Mouse (Mus musculus) heart, embryonic 15.5 days (tissue): ENCODE measurements at regions not wholly inside any gene's neighbourhood (a gene's known extent, or its start where the extent isn't known, plus 50 kb on each side); places are given as distances from the start of the nearest gene placed in this dataset.
"Not testable (repeated sequence)": the region's sequence is repeated elsewhere in the genome, so short reads cannot be mapped to it uniquely, and the experiment has no call there.

ENCODE experiments used
- ATAC-seq: fragments of 200-750 bp; cut with Nextera tagmentation; replicated peaks from 2 replicates; pipeline ENCODE4 v1.8.0; 2017; ENCODE audit warnings: low read depth, moderate TSS enrichment; ENCODE audit not compliant: insufficient number of reproducible peaks, insufficient read depth, low FRiP score
- H3K27ac ChIP-seq: fragments of 300-500 bp; sonication (generic); 2 replicates; pipeline ENCODE4 v1.5.1; 2015; ENCODE audit warnings: mild to moderate bottlenecking, inconsistent platforms
- H3K27me3 ChIP-seq: fragments of 300-500 bp; sonication (generic); 2 replicates; pipeline ENCODE4 v1.6.1; 2015; ENCODE audit warnings: inconsistent platforms
- H3K36me3 ChIP-seq: fragments of 300-500 bp; sonication (generic); 2 replicates; pipeline ENCODE4 v1.6.1; 2015; ENCODE audit warnings: mild to moderate bottlenecking, inconsistent platforms
- H3K4me1 ChIP-seq: fragments of 300-500 bp; sonication (generic); replicated peaks from 2 replicates; pipeline ENCODE4 v1.6.1; 2015; ENCODE audit warnings: inconsistent platforms
- H3K4me2 ChIP-seq: fragments of 300-500 bp; sonication (generic); 2 replicates; pipeline ENCODE4 v1.6.1; 2015; ENCODE audit warnings: inconsistent platforms, mild to moderate bottlenecking, moderate library complexity
- H3K4me3 ChIP-seq: fragments of 300-500 bp; sonication (generic); 2 replicates; pipeline ENCODE4 v1.5.1; 2015; ENCODE audit warnings: mild to moderate bottlenecking, inconsistent platforms
- H3K9ac ChIP-seq: fragments of 300-500 bp; sonication (generic); 2 replicates; pipeline ENCODE4 v1.6.1; 2015; ENCODE audit warnings: mild to moderate bottlenecking, inconsistent platforms
- H3K9me3 ChIP-seq: fragments of 300-500 bp; sonication (generic); replicated peaks from 2 replicates; pipeline ENCODE4 v1.6.1; 2016; ENCODE audit warnings: inconsistent platforms
- WGBS: fragments of 180-500 bp; shearing (Covaris S2); methylation state at CpG from one replicate; pipeline ENCODE4 v1.1.7; 2015; ENCODE audit warnings: mixed read lengths; 5-methylcytosine and 5-hydroxymethylcytosine counted together

DNA sequence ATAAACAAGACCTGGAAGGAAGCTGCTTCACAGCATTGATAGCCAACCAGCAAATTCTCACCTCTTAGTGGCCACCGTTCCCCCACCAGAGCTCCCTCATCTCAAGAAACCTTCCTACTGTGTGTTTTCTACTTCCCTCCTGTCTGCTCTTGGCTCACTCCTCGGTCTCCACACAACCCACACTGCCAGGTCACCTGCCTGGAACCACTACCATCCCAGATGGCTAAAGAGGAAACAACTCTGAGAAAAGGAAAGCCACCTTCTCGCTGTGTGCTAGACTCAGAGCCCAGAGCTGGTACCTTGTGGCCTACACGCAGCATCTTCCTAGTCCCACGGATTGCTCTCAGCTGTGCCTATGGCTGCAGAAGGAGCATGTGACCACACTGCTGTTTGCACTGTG is 97.8 kb upstream of the Fam78b start:
- peaks cover 4% of the 10 kb centered on the region; the same call in 1 of the 2 replicates for H3K4me1 ChIP-seq
- 76% methylated on average over 5 of the region's 5 CpGs for WGBS
- no peak overlapping the region for H3K4me2 ChIP-seq
- no peaks in the 10 kb centered on the region for H3K36me3 ChIP-seq
- no peak for ATAC-seq
- no peak overlapping the region for H3K27ac ChIP-seq
- H3K27me3 ChIP-seq: no peaks in the 10 kb centered on the region
- no peaks in the 10 kb centered on the region for H3K9me3 ChIP-seq
- no peak overlapping the region for H3K9ac ChIP-seq
- H3K4me3 ChIP-seq: no peak overlapping the region

- Histone ChIP-seq H3K4me1 (no peaks in the 10 kb centered on the region), H3K9me3 (no peaks in the 10 kb centered on the region), H3K27ac (no peak overlapping the region), H3K4me3 (no peak overlapping the region), H3K36me3 (no peaks in the 10 kb centered on the region), H3K9ac (no peak overlapping the region), H3K27me3 (no peaks in the 10 kb centered on the region), H3K4me2 (no peak overlapping the region)
- ATAC-seq: no peak
- WGBS: 58% methylated on average over 10 of the region's 10 CpGs
These were observed 92.9 kb upstream of the Fam78b start for GRCm38 (mm10) chr1:166908231-166908805.

- not testable (repeated sequence) for H3K36me3 ChIP-seq, H3K4me3 ChIP-seq, H3K27ac ChIP-seq, H3K9me3 ChIP-seq, H3K4me2 ChIP-seq, H3K27me3 ChIP-seq, H3K4me1 ChIP-seq, H3K9ac ChIP-seq, ATAC-seq
- whole genome bisulfite sequencing: 90% methylated on average over 7 of the region's 10 CpGs
These were observed 89.0 kb upstream of the Fam78b start for GRCm38 (mm10) chr1:166912195-166912594.

GRCm38 (mm10) chr1:166922911-166923712 is 78.1 kb upstream of the Fam78b start:
- ATAC-seq: no peak
- 76% methylated on average over 16 of the region's 16 CpGs for whole genome bisulfite sequencing
- Histone ChIP-seq H3K4me1 (no peaks in the 10 kb centered on the region), H3K27me3 (no peaks in the 10 kb centered on the region), H3K4me3 (no peak overlapping the region), H3K27ac (no peak overlapping the region), H3K9me3 (no peaks in the 10 kb centered on the region), H3K9ac (no peak overlapping the region), H3K4me2 (no peak overlapping the region), H3K36me3 (no peaks in the 10 kb centered on the region)

GRCm38 (mm10) chr1:166923713-166923975 is 77.6 kb upstream of the Fam78b start:
- H3K9me3 ChIP-seq: no peaks in the 10 kb centered on the region
- no peaks in the 10 kb centered on the region for H3K36me3 ChIP-seq
- H3K4me2 ChIP-seq: no peak overlapping the region
- no peak overlapping the region for H3K4me3 ChIP-seq
- no peak for ATAC-seq
- 66% methylated on average over 3 of the region's 3 CpGs for whole genome bisulfite sequencing
- H3K4me1 ChIP-seq: no peaks in the 10 kb centered on the region
- H3K27ac ChIP-seq: no peak overlapping the region
- no peak overlapping the region for H3K9ac ChIP-seq
- no peaks in the 10 kb centered on the region for H3K27me3 ChIP-seq

DNA sequence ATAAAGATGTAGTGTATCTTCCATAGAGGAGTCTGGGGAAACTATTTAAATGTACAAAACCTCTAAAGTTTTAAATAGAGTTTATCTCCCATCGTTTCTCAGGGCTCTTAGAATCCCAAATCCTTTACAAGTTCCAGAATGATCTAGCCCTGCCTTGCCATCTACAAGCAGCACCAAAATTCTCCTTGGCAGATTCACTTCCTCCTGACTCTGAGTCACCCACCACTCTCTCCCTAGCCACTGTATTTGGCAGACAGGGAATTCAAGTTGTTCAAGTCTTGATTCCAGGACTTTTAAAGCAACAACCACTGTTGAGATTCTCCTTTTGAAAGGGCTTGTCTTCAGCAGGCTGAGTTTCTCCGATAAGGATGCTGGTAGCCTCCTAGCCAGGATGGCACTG is 77.1 kb upstream of the Fam78b start:
- no peaks in the 10 kb centered on the region for H3K27me3 ChIP-seq
- no peak overlapping the region for H3K27ac ChIP-seq
- H3K9me3 ChIP-seq: no peaks in the 10 kb centered on the region
- WGBS: 80% methylated on average over 2 of the region's 2 CpGs
- H3K4me2 ChIP-seq: no peak overlapping the region
- no peak overlapping the region for H3K4me3 ChIP-seq
- no peaks in the 10 kb centered on the region for H3K36me3 ChIP-seq
- H3K9ac ChIP-seq: no peak overlapping the region
- no peak for ATAC-seq
- no peaks in the 10 kb centered on the region for H3K4me1 ChIP-seq

DNA sequence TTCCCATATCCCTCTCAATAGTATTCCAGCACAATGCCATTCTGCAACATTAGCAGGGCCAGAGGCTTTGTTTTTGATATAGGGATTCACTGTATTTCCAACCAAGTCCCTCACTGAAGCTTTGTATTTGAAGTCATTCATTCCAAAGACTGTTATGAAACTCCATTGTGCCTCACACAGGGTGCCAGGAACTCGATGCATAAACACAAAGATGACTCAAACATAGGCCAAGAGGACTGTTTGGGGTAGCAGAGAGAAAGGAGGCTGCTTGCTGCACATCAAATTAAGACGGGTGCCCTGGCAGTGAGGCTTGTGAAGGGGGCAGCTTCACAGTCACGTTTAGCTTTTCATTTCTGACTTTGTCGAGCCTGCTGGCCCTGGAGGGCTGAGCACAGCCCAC is 75.1 kb upstream of the Fam78b start:
- H3K9me3 ChIP-seq: no peaks in the 10 kb centered on the region
- H3K27ac ChIP-seq: no peak overlapping the region
- H3K4me2 ChIP-seq: no peak overlapping the region
- 39% methylated on average over 4 of the region's 4 CpGs for WGBS
- ATAC-seq: no peak
- H3K36me3 ChIP-seq: no peaks in the 10 kb centered on the region
- H3K27me3 ChIP-seq: no peaks in the 10 kb centered on the region
- no peaks in the 10 kb centered on the region for H3K4me1 ChIP-seq
- no peak overlapping the region for H3K4me3 ChIP-seq
- H3K9ac ChIP-seq: no peak overlapping the region

DNA sequence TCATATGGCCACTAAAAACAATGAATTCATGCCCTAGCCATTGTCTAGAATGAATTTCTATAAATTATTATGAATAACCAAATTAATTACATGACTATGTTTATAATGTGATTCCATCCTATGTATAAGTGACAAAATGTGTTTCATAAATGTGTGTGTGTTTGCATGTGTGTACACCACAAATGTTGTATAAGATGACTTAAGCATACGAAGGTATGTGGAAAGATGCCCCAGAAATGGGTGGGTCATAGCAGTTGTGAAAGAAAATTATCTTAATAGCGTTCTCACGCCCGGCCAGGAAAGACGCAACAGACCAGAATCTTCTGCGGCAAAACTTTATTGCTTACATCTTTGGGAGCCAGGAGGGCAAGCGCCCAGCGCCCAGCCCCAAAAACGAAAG is 61.5 kb upstream of the Fam78b start:
- not testable (repeated sequence) for H3K9me3 ChIP-seq, H3K36me3 ChIP-seq, H3K4me1 ChIP-seq, H3K9ac ChIP-seq, H3K27me3 ChIP-seq, H3K27ac ChIP-seq, ATAC-seq
- Histone ChIP-seq H3K4me2 (peak overlapping the region; percentile 43), H3K4me3 (peak overlapping the region; percentile 38)
- 72% methylated on average over 9 of the region's 9 CpGs for WGBS

DNA sequence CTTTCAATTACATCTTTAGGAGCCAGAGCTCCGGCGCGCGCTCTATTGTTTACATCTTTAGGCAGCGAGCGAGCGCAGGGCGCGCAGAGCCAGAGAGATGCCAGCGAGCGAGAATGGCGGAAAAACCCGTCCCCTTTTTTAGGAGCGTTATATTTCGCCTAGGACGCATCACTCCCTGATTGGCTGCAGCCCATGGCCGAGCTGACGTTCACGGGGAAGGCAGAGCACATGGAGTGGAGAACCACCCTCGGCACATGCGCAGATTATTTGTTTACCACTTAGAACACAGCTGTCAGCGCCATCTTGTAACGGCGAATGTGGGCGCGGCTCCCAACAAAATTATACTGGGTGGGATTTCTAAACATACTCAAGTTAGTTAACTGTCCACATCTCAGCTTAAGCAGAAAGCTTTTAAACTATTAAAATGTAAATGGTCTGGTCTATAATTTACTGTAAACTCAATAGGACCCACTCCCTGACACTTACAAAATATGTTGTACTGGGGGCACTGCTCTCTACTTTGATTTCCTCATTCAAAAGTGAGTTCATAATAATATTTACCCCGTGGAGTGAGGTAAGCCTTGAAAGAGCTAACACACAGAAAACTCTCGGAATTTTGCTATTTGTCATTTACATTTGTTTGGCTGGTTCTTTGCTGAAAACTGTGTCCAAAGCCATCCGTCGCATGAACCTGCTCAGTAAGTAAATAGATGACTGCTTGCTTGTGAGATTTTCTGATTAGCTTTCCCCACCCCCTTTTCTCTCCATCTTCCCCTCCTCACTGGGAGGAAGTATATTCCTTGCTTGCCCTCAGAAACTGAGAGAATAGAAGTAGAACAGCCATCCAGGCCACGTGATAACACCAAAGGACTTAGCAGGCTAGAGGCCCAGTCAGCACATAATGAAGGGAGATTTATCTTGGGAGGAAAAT is 60.8 kb upstream of the Fam78b start:
- ATAC-seq, H3K36me3 ChIP-seq: not testable (repeated sequence)

GRCm38 (mm10) chr1:166942201-166942600 is 59.0 kb upstream of the Fam78b start:
- Histone ChIP-seq H3K4me3 (no peak overlapping the region), H3K27ac (no peak overlapping the region), H3K9me3 (no peaks in the 10 kb centered on the region), H3K36me3 (no peaks in the 10 kb centered on the region), H3K4me1 (no peaks in the 10 kb centered on the region), H3K9ac (no peak overlapping the region), H3K27me3 (no peaks in the 10 kb centered on the region), H3K4me2 (no peak overlapping the region)
- 65% methylated on average over 1 of the region's 1 CpGs for WGBS
- ATAC-seq: no peak

More for the DNA sequence above, 60.8 kb upstream of the Fam78b start:
- not testable (repeated sequence) for H3K27me3 ChIP-seq, H3K9ac ChIP-seq, H3K27ac ChIP-seq, H3K9me3 ChIP-seq, H3K4me1 ChIP-seq
- Histone ChIP-seq H3K4me2 (peak overlapping the region; percentile 43), H3K4me3 (peak overlapping the region; percentile 38)
- WGBS: 62% methylated on average over 31 of the region's 31 CpGs

GRCm38 (mm10) chr1:166944540-166944939 is 56.7 kb upstream of the Fam78b start:
- WGBS: 69% methylated on average over 7 of the region's 7 CpGs

More at GRCm38 (mm10) chr1:166944540-166944939, 56.7 kb upstream of the Fam78b start:
- Histone ChIP-seq H3K9me3 (no peaks in the 10 kb centered on the region), H3K4me3 (no peak overlapping the region), H3K27ac (no peak overlapping the region), H3K36me3 (no peaks in the 10 kb centered on the region), H3K4me2 (no peak overlapping the region), H3K9ac (no peak overlapping the region), H3K27me3 (no peaks in the 10 kb centered on the region), H3K4me1 (no peaks in the 10 kb centered on the region)
- ATAC-seq: no peak
